Mouse (Mus musculus): ENCODE data around the gene Rnf2. TPM values are rescaled to one million over a fixed set of nuclear protein-coding genes. Genes with fewer than 3 reads are reported as not detected.

Rnf2 gene
- polyA plus RNA-seq (2014; fragmentation: Nextera tagmentation; extraction: Ambion mirVana): 80.5 and 87.5 TPM in 2 replicates

DNA sequence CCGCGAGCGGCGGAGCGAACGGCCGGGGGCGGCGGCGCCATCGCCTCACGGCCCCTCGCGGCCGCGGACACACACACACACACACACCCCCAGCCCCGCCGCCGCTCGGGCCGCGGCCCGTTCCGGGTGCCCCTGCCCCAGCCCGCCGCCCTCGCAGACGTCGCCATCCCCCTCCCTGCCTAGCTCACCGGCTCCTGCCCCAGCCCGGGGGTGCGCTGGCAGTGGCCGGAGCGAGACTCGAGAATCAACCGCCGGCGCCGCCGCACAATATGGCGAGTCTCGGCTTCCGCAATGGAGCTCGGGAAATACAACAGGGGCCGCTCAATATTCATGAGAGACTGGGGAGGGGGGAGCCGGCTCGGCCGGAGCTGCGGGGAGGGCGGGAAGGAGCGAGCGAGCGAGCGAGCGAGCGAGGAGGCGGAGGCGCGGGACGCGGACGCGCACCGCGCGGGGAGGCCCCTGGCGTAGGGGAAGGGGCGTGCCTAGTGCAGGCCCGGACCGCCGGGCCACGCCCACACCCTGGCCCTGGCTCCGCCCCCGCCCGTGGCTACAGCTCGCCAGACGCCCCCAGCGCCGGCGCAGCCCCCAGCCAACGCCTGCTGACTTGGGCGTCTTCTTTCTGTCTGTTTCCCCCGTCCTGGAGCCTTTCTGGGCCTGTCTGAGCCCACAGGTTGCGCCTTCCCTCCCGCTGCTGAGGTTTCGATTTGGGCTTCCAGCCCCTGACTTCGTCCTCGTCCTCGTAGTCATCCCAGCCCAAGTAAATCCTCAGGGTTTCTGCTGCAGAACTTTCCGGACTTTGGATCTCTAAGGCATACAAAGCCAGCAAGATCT is at the start of gene Rnf2:
Gene Rnf2, minus strand, starts transcription at position 425 of the 831 bp plus-strand sequence.
- ATAC-seq (replicated peaks; ENCODE audit: insufficient number of reproducible peaks, low FRiP score, low TSS enrichment): peak; percentile 97
- no peaks in the 10 kb centered on the region for H3K9me3 ChIP-seq (replicated peaks; ENCODE audit: control insufficient read depth, low read length)
- peaks cover 13% of the 10 kb centered on the region for H3K4me1 ChIP-seq (ENCODE audit: control insufficient read depth, insufficient read depth, low read length)
- H3K4me2 ChIP-seq: peak within 1 kb of the TSS; percentile 66
- no peaks in the 10 kb centered on the region for H3K36me3 ChIP-seq (ENCODE audit: control insufficient read depth, insufficient read depth, low read length)
- H3K9ac ChIP-seq (ENCODE audit: low read depth, low read length): peak within 1 kb of the TSS; percentile 99
- no peaks in the 10 kb centered on the region for H3K27me3 ChIP-seq (ENCODE audit: control insufficient read depth, insufficient read depth, low read length)
- peak within 1 kb of the TSS; percentile 95 for H3K27ac ChIP-seq (ENCODE audit: low read depth, low read length)
- under 1% methylated on average over 77 of the region's 90 CpGs for whole genome bisulfite sequencing (ENCODE audit: insufficient replicate concordance)
- peak within 1 kb of the TSS; percentile 95 for H3K4me3 ChIP-seq (ENCODE audit: low read depth, low read length)

DNA sequence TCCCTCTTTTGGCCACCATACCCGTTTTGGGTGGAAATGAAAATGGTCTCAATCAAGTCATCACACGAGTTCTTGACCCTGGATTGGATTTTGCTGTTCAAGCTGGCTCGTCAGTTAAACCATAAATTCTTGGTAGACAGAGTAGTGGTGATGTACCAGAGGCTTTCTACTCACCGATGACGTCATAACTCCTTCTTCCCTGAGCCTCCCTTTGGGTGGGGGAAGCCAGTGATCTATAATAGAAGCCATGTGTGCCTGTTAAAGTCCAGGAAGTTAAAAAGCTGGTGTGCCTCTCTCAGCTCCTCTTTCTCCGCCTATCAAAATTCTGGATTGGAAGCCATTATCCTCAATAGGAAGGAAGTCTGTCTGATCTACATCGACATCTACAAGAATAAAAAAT is 49.0 kb upstream of the Rnf2 start:
- Histone ChIP-seq H3K27me3 (ENCODE audit: control insufficient read depth, insufficient read depth, low read length) (no peaks in the 10 kb centered on the region), H3K36me3 (ENCODE audit: control insufficient read depth, insufficient read depth, low read length) (no peaks in the 10 kb centered on the region), H3K9ac (ENCODE audit: low read depth, low read length) (no peak overlapping the region), H3K4me3 (ENCODE audit: low read depth, low read length) (no peak overlapping the region), H3K4me2 (no peak overlapping the region), H3K9me3 (replicated peaks; ENCODE audit: control insufficient read depth, low read length) (no peaks in the 10 kb centered on the region), H3K27ac (ENCODE audit: low read depth, low read length) (no peak overlapping the region), H3K4me1 (ENCODE audit: control insufficient read depth, insufficient read depth, low read length) (no peaks in the 10 kb centered on the region)
- ATAC-seq (replicated peaks; ENCODE audit: insufficient number of reproducible peaks, low FRiP score, low TSS enrichment): no peak
- WGBS (ENCODE audit: insufficient replicate concordance): 69% methylated on average over 7 of the region's 7 CpGs

DNA sequence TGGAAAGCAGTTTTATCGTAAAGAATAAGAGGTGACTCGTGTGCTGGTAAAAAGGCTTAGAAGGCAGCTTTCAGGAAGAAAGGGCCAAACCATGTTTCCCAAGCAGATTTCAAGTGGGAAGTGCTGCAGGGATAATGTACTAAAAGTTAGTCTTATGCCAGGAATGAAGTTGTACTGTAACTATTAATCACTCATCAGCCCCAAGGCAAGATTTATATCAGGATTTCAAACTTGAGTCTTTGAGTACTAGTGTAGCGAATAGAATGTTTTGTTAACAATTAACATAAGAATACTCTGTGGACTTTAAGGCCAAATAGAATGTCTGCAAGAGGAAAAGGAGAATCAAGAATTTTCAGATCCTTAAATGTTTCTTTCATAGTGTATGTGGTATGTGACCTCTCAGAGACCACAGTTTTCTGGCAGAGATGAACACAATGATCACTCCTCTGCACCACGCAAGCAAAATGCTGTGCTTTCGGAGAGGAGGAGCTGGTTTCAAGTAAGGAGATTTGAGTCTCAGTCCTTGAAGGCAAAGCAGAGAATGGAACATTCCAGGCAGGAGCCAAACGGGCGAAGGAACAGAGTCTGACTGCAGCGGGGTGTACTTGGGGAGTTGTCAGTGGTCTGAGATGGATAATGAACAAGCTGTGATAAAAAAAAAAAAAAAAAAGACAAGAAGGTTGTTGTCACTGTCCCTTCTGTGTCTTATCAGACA is 48.3 kb upstream of the Rnf2 start:
- WGBS (ENCODE audit: insufficient replicate concordance): 73% methylated on average over 8 of the region's 8 CpGs
- Histone ChIP-seq H3K4me3 (ENCODE audit: low read depth, low read length) (no peak overlapping the region), H3K27ac (ENCODE audit: low read depth, low read length) (no peak overlapping the region), H3K4me2 (no peak overlapping the region; the same call in 1 of the 2 replicates), H3K36me3 (ENCODE audit: control insufficient read depth, insufficient read depth, low read length) (no peaks in the 10 kb centered on the region), H3K4me1 (ENCODE audit: control insufficient read depth, insufficient read depth, low read length) (no peaks in the 10 kb centered on the region), H3K9me3 (replicated peaks; ENCODE audit: control insufficient read depth, low read length) (no peaks in the 10 kb centered on the region), H3K9ac (ENCODE audit: low read depth, low read length) (no peak overlapping the region), H3K27me3 (ENCODE audit: control insufficient read depth, insufficient read depth, low read length) (no peaks in the 10 kb centered on the region)
- no peak for ATAC-seq (replicated peaks; ENCODE audit: insufficient number of reproducible peaks, low FRiP score, low TSS enrichment)

DNA sequence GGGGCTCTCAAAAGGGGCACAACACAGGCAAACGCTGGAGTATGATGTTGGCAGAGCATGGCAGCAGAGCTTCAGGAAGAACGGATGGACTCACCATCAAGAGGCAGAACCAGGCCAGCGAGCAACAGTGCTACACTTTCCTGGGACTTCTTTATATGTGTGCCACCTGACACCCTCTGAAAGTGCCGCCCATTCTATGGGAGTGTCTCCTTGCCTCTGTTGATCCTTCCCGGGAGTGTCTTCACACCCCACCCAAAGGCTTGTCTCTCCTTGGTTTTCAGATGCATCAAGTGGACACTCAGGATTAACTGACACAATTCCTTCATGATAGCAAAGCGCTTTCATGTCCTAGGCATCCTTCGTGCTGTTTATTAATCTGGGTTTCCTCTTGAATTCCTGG is 44.8 kb upstream of the Rnf2 start:
- H3K4me3 ChIP-seq (ENCODE audit: low read depth, low read length): no peak overlapping the region
- ATAC-seq (replicated peaks; ENCODE audit: insufficient number of reproducible peaks, low FRiP score, low TSS enrichment): no peak
- H3K9me3 ChIP-seq (replicated peaks; ENCODE audit: control insufficient read depth, low read length): no peaks in the 10 kb centered on the region
- H3K4me1 ChIP-seq (ENCODE audit: control insufficient read depth, insufficient read depth, low read length): no peaks in the 10 kb centered on the region
- H3K27me3 ChIP-seq (ENCODE audit: control insufficient read depth, insufficient read depth, low read length): no peaks in the 10 kb centered on the region
- no peaks in the 10 kb centered on the region for H3K36me3 ChIP-seq (ENCODE audit: control insufficient read depth, insufficient read depth, low read length)
- H3K27ac ChIP-seq (ENCODE audit: low read depth, low read length): no peak overlapping the region
- no peak overlapping the region for H3K4me2 ChIP-seq
- no peak overlapping the region for H3K9ac ChIP-seq (ENCODE audit: low read depth, low read length)
- 82% methylated on average over 7 of the region's 7 CpGs for WGBS (ENCODE audit: insufficient replicate concordance)

DNA sequence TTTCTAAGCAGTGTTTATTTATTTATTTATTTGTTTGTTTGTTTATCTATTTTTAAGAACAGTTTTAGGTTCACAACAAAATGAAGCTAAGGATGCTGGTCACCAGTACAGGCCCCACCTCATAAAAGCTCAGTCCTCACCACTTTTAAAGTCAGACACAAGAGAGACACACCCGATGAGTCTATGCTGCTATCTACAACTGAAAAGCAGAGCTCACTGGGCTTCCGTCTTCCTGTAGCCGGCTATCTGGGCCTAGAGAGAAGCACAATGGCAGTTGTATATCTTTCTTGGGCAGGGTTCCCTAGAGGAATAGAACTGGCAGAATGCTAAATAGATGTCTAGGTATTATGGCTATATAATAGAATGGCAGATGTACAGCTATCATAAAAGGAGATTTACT is 43.8 kb upstream of the Rnf2 start:
- H3K9me3 ChIP-seq (replicated peaks; ENCODE audit: control insufficient read depth, low read length): no peaks in the 10 kb centered on the region
- ATAC-seq (replicated peaks; ENCODE audit: insufficient number of reproducible peaks, low FRiP score, low TSS enrichment): no peak
- no peaks in the 10 kb centered on the region for H3K4me1 ChIP-seq (ENCODE audit: control insufficient read depth, insufficient read depth, low read length)
- no peaks in the 10 kb centered on the region for H3K27me3 ChIP-seq (ENCODE audit: control insufficient read depth, insufficient read depth, low read length)
- no peak overlapping the region for H3K27ac ChIP-seq (ENCODE audit: low read depth, low read length)
- H3K4me2 ChIP-seq: no peak overlapping the region
- no peak overlapping the region for H3K9ac ChIP-seq (ENCODE audit: low read depth, low read length)
- WGBS (ENCODE audit: insufficient replicate concordance): 58% methylated on average over 3 of the region's 3 CpGs
- H3K4me3 ChIP-seq (ENCODE audit: low read depth, low read length): no peak overlapping the region
- no peaks in the 10 kb centered on the region for H3K36me3 ChIP-seq (ENCODE audit: control insufficient read depth, insufficient read depth, low read length)

DNA sequence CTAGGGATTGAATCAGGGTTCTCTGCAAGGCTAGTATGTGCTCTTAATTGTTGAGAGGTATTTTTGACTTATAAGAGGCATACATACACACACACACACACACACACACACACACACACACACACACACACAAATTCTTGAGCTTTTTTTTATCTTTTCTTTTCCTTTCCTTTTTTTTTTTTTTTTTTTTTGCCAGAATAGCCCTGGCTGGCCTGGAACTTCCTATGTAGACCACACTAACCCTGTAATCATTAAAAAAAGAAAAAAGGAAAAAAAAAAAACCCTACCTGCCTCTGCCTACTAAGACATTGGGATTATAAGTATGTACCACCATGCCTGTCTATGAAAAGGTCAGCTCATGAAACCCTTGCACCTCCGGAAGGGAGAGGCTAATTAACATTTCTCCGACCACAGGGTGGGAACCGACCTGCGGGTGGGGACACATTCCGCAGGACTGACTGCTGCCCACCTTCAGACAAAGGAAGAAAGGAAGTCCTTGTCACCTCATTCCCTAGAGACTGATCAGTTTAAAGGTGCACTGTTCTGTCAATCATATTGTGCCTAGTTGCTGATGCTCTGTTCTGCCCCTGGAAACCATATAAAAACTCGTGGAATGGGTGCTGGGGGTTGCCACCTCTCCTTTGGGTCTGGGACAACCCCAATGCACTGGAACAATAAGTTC is 43.2 kb upstream of the Rnf2 start:
- Histone ChIP-seq H3K4me1 (ENCODE audit: control insufficient read depth, insufficient read depth, low read length) (no peaks in the 10 kb centered on the region), H3K27me3 (ENCODE audit: control insufficient read depth, insufficient read depth, low read length) (no peaks in the 10 kb centered on the region), H3K9me3 (replicated peaks; ENCODE audit: control insufficient read depth, low read length) (no peaks in the 10 kb centered on the region), H3K9ac (ENCODE audit: low read depth, low read length) (no peak overlapping the region), H3K4me3 (ENCODE audit: low read depth, low read length) (no peak overlapping the region), H3K36me3 (ENCODE audit: control insufficient read depth, insufficient read depth, low read length) (no peaks in the 10 kb centered on the region), H3K4me2 (no peak overlapping the region), H3K27ac (ENCODE audit: low read depth, low read length) (no peak overlapping the region)
- WGBS (ENCODE audit: insufficient replicate concordance): 67% methylated on average over 6 of the region's 6 CpGs
- no peak for ATAC-seq (replicated peaks; ENCODE audit: insufficient number of reproducible peaks, low FRiP score, low TSS enrichment)

DNA sequence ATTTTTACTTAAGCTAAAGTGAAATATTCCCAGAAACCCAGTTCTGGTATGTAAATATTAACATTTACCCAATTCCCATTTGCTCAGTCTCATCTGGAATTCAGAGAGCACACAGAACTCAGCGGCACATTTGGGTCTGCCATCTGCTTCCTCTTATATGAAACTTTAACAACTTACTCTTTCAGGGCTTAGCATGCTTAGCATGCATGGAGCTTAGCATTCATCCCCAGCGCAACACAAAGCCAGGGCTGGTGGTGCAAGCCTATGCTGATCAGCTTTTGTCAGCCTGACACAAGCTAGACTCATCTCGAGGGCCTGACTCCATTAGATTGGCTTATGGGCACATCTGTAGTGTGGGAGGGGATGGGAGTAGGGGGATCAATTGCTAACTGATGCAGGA is 25.9 kb upstream of the Rnf2 start:
- Histone ChIP-seq H3K4me3 (ENCODE audit: low read depth, low read length) (no peak overlapping the region), H3K4me2 (no peak overlapping the region), H3K4me1 (ENCODE audit: control insufficient read depth, insufficient read depth, low read length) (no peaks in the 10 kb centered on the region), H3K36me3 (ENCODE audit: control insufficient read depth, insufficient read depth, low read length) (no peaks in the 10 kb centered on the region), H3K27ac (ENCODE audit: low read depth, low read length) (no peak overlapping the region), H3K9ac (ENCODE audit: low read depth, low read length) (no peak overlapping the region), H3K27me3 (ENCODE audit: control insufficient read depth, insufficient read depth, low read length) (no peaks in the 10 kb centered on the region), H3K9me3 (replicated peaks; ENCODE audit: control insufficient read depth, low read length) (no peaks in the 10 kb centered on the region)
- WGBS (ENCODE audit: insufficient replicate concordance): 72% methylated on average over 3 of the region's 3 CpGs
- no peak for ATAC-seq (replicated peaks; ENCODE audit: insufficient number of reproducible peaks, low FRiP score, low TSS enrichment)

DNA sequence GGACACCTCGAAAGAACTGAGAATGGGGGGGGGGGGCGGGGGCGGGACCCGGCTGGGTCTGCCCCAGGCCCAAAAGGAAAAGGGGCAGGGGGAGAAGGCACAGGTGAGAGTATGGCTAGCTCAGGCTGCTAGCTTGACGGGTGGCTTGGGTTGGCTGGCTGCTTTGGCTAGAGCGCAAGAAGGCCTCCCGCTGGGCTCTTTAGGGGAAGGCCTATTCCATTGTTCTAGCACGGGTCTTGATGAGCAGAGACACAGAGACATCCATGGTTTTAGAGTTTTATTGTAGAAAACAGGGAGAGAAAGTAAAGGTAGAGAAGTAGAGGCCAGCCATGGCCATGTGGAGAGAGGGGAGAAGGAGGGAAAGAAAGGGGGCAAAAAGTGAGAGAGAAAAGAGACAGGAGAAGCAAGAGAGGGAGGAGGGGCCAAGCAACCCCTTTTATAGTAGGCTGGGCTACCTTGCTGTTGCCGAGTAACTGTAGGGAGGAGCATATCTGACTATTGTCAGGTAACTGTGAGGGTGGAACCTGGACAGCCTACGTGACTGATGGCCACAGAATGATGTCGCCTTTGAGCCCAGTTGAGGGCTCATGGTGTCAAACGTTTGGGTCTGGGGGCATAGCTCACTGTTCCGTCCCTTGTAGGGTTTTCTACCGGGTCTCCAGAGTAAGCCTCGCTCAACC is 17.0 kb upstream of the Rnf2 start:
- Histone ChIP-seq H3K4me3 (ENCODE audit: low read depth, low read length) (no peak overlapping the region), H3K9ac (ENCODE audit: low read depth, low read length) (no peak overlapping the region), H3K4me2 (no peak overlapping the region), H3K4me1 (ENCODE audit: control insufficient read depth, insufficient read depth, low read length) (0 out of 2 replicates have a peak, but pooled peaks cover 2% of the 10 kb centered on the region), H3K27me3 (ENCODE audit: control insufficient read depth, insufficient read depth, low read length) (no peaks in the 10 kb centered on the region), H3K27ac (ENCODE audit: low read depth, low read length) (no peak overlapping the region), H3K36me3 (ENCODE audit: control insufficient read depth, insufficient read depth, low read length) (no peaks in the 10 kb centered on the region), H3K9me3 (replicated peaks; ENCODE audit: control insufficient read depth, low read length) (no peaks in the 10 kb centered on the region)
- ATAC-seq (replicated peaks; ENCODE audit: insufficient number of reproducible peaks, low FRiP score, low TSS enrichment): no peak
- WGBS (ENCODE audit: insufficient replicate concordance): 78% methylated on average over 13 of the region's 15 CpGs

All from heart, embryonic 11.5 days (tissue).